Mouse (Mus musculus) lung, embryonic 15.5 days (tissue): Measurements from ENCODE around the gene Ankrd45. TPM values are rescaled to one million over a fixed set of nuclear protein-coding genes. Genes with fewer than 3 reads are reported as not detected.
"Not testable (repeated sequence)": the region's sequence is repeated elsewhere in the genome, so short reads cannot be mapped to it uniquely, and the experiment has no call there.

Source experiments
- ATAC-seq: fragments of 200-750 bp; cut with Nextera tagmentation; 2 replicates; pipeline ENCODE4 v1.8.0; 2017; ENCODE audit warnings: moderate number of reproducible peaks, borderline replicate concordance; ENCODE audit not compliant: low FRiP score, low TSS enrichment; ENCODE audit errors: extremely low read depth
- H3K27ac ChIP-seq: fragments of 300-500 bp; sonication (generic); 2 replicates; pipeline ENCODE4 v1.5.1; 2015; ENCODE audit warnings: moderate library complexity, mild to moderate bottlenecking, inconsistent platforms
- H3K27me3 ChIP-seq: fragments of 300-500 bp; sonication (generic); 2 replicates; pipeline ENCODE4 v1.6.1; 2015; ENCODE audit warnings: inconsistent platforms
- H3K36me3 ChIP-seq: fragments of 300-500 bp; sonication (generic); 2 replicates; pipeline ENCODE4 v1.6.1; 2015; ENCODE audit warnings: inconsistent platforms
- H3K4me1 ChIP-seq: fragments of 300-500 bp; sonication (generic); 2 replicates; pipeline ENCODE4 v1.6.1; 2015; ENCODE audit warnings: inconsistent platforms
- H3K4me2 ChIP-seq: fragments of 300-500 bp; sonication (generic); 2 replicates; pipeline ENCODE4 v1.6.1; 2015; ENCODE audit warnings: inconsistent platforms, mild to moderate bottlenecking, moderate library complexity
- H3K4me3 ChIP-seq: fragments of 300-500 bp; sonication (generic); 2 replicates; pipeline ENCODE4 v1.5.1; 2015; ENCODE audit warnings: mild to moderate bottlenecking, inconsistent platforms
- H3K9ac ChIP-seq: fragments of 300-500 bp; sonication (generic); 2 replicates; pipeline ENCODE4 v1.6.1; 2015; ENCODE audit warnings: inconsistent platforms
- H3K9me3 ChIP-seq: fragments of 300-500 bp; sonication (generic); 2 replicates; pipeline ENCODE4 v1.6.1; 2016; ENCODE audit warnings: inconsistent platforms
- WGBS: fragments of 180-500 bp; shearing (Covaris S2); methylation state at CpG from one replicate; pipeline ENCODE4 v1.1.7; 2015; 5-methylcytosine and 5-hydroxymethylcytosine counted together
- polyA plus RNA-seq: library from polyadenylated mRNA; unstranded; fragments of >200 nt; fragmentation: Nextera tagmentation; extraction: Ambion mirVana; gene quantifications from 2 replicates; pipeline ENCODE4 v1.2.1, GENCODE M21; 2015

Gene Ankrd45
- polyA plus RNA-seq, 1 experiment from 2014 or later = 1.0 TPM

DNA sequence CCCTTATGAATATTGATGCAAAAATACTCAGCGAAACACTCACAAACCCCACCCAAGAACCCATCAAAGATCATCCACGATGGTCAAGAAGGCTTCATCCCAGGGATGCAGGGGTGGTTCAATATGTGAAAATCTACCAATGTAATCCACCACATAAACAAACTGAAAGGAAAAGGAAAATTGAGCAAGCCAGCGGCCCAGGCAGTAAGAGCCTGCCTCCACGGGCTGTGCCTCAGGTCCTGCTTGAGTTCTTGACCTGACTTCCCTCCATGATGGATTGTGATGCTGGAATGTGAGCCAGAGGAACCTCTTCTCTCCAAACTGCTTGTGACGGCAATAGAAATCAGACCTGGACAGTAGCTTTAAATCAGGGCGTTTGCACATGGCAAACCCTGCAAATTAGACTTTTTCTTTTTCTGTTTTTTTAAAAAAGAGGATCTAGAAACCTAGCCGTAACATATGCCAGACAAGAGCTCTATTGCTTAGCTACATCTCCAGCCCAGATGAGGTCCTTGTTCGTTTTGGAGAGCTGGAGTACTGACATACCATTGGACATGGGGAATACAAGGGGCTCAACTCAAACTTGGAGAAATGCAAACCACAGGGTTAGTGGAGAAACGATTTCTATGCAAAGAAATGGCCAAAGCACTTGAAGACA lies 47.9 kb downstream of the Ankrd45 start:
- 65% methylated on average over 9 of the region's 9 CpGs for WGBS
- H3K27me3 ChIP-seq = peaks cover 7% of the 10 kb centered on the region; the same call in 1 of the 2 replicates

DNA sequence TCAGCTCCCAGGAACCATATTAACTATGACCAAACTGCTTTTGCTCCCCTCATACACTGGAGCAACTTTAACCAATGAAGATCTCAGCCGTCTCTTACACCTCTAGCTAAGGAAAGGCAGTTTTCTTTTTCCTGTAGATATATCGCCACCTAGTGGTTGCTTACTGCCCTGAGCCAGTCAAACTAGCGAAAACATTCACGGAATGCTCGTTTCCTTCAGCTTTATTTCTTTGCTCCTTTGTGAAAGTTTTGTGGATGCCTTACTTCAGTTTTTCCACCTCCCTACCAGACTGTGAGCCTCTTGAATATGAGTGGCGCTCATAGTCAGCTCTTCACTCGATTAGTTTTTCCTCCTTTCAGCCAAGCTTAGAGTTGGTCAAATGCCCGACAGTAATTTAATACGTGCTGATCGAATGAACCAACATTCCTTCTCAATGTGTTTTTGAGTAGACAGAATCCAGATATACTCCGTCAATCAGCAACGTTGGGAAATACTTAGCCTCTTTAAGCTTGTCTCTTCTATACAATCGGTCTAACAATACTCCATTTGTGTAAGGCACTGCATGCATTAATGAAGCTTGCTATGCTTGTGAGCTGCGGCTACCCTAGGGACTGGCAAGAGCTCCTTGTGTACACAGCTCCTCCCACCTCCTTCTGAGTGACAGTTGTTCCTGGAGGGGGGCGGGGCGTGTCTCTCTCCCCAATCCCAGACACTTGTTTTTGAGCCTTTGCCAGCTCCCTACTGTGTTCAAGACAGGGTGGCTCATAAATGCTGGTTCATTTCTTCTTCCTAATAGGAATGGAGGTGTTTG lies 53.3 kb downstream of the Ankrd45 start:
- Histone ChIP-seq H3K27ac (peak overlapping the region; percentile 64), H3K9me3 (no peaks in the 10 kb centered on the region)
- WGBS = under 1% methylated on average over 16 of the region's 16 CpGs

More for the DNA sequence above, 47.9 kb downstream of the Ankrd45 start:
- no peak for ATAC-seq
- Histone ChIP-seq H3K36me3 (no peaks in the 10 kb centered on the region), H3K4me3 (no peak overlapping the region), H3K4me1 (peaks cover 6% of the 10 kb centered on the region; the same call in 1 of the 2 replicates), H3K9me3 (no peaks in the 10 kb centered on the region), H3K27ac (no peak overlapping the region), H3K4me2 (no peak overlapping the region), H3K9ac (no peak overlapping the region)

DNA sequence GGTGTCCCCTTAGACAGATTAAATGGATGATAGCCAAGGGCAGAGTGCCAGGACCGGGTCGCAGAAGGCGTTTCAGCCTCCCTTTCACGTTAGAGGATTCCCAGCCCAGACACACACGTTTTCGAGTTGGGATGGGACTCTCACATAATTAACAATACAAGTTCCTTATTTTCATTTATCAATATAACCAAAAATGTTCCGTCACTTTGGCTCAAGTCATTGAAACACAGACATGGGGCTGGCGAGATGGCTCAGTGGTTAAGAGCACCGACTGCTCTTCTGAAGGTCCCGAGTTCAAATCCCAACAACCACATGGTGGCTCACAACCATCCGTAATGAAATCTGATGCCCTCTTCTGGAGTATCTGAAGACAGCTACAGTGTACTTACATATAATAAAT lies 53.9 kb downstream of the Ankrd45 start:
- not testable (repeated sequence) for H3K36me3 ChIP-seq, H3K27ac ChIP-seq, H3K27me3 ChIP-seq, ATAC-seq, H3K4me1 ChIP-seq, H3K9ac ChIP-seq, H3K9me3 ChIP-seq
- peak overlapping the region; percentile 62 for H3K4me2 ChIP-seq
- H3K4me3 ChIP-seq = peak overlapping the region; percentile 41
- 42% methylated on average over 11 of the region's 11 CpGs for WGBS

More for the DNA sequence above, 53.3 kb downstream of the Ankrd45 start:
- Histone ChIP-seq H3K4me1 (peaks cover 9% of the 10 kb centered on the region; the same call in 1 of the 2 replicates), H3K36me3 (no peaks in the 10 kb centered on the region), H3K4me2 (peak overlapping the region; percentile 62), H3K27me3 (peaks cover 7% of the 10 kb centered on the region; the same call in 1 of the 2 replicates), H3K9ac (peak overlapping the region; percentile 36), H3K4me3 (peak overlapping the region; percentile 41)
- ATAC-seq = peak; percentile 96

GRCm38 (mm10) chr1:161199856-161200255 lies 57.4 kb downstream of the Ankrd45 start:
- ATAC-seq = no peak
- H3K9ac ChIP-seq = no peak overlapping the region
- no peaks in the 10 kb centered on the region for H3K9me3 ChIP-seq
- no peaks in the 10 kb centered on the region for H3K27me3 ChIP-seq
- H3K36me3 ChIP-seq = no peaks in the 10 kb centered on the region
- 59% methylated on average over 5 of the region's 5 CpGs for WGBS
- no peak overlapping the region for H3K4me3 ChIP-seq
- H3K27ac ChIP-seq = no peak overlapping the region
- H3K4me1 ChIP-seq = peaks cover 8% of the 10 kb centered on the region; the same call in 1 of the 2 replicates
- no peak overlapping the region for H3K4me2 ChIP-seq

- no peak overlapping the region for H3K9ac ChIP-seq
- H3K27ac ChIP-seq = no peak overlapping the region
- H3K4me1 ChIP-seq = no peaks in the 10 kb centered on the region
- no peaks in the 10 kb centered on the region for H3K36me3 ChIP-seq
- no peak overlapping the region for H3K4me2 ChIP-seq
- ATAC-seq = no peak
- no peak overlapping the region for H3K4me3 ChIP-seq
- WGBS = 34% methylated on average over 4 of the region's 4 CpGs
- H3K27me3 ChIP-seq = no peaks in the 10 kb centered on the region
- no peaks in the 10 kb centered on the region for H3K9me3 ChIP-seq
Observed at GRCm38 (mm10) chr1:161214465-161214864, 72.0 kb downstream of the Ankrd45 start.

DNA sequence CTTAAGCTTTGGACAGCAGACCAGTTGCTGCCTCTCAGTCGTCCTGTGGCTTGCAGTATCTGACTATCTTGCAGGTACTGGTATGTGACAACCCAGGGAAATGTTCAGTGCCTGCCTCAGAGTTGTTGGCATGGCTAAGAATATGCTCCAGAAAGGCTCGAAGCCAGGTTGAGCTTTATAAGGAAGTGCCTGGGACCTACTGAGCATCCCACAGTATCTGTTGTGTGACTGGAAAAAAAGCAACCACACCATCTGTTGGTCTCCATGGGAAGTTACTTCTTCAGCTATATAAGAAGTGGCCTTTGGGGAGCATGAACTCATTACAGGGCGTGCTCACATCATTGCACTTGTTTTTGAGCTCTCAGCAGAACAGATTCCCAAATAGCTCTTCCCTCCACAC lies 77.3 kb downstream of the Ankrd45 start:
- no peaks in the 10 kb centered on the region for H3K4me1 ChIP-seq
- H3K36me3 ChIP-seq = no peaks in the 10 kb centered on the region
- H3K9me3 ChIP-seq = no peaks in the 10 kb centered on the region
- H3K4me2 ChIP-seq = no peak overlapping the region
- H3K4me3 ChIP-seq = no peak overlapping the region
- H3K9ac ChIP-seq = no peak overlapping the region
- H3K27ac ChIP-seq = no peak overlapping the region
- ATAC-seq = no peak
- 58% methylated on average over 3 of the region's 3 CpGs for WGBS
- no peaks in the 10 kb centered on the region for H3K27me3 ChIP-seq

Other genes starting within 250 kb of the Ankrd45 start
- 7.9 and 9.8 TPM in 2 replicates for gene Rc3h1, start 236.3 kb upstream of the Ankrd45 start, polyA plus RNA-seq
- 2.3 and 3.7 TPM in 2 replicates for gene Serpinc1, start 164.1 kb upstream of the Ankrd45 start, polyA plus RNA-seq
- 8.1 and 9.0 TPM in 2 replicates for gene Zbtb37, start 107.8 kb upstream of the Ankrd45 start, polyA plus RNA-seq
- gene Dars2, start 72.0 kb upstream of the Ankrd45 start, polyA plus RNA-seq = 34.3 and 35.1 TPM in 2 replicates
- gene Cenpl, start 72.0 kb upstream of the Ankrd45 start, polyA plus RNA-seq = 35.4 and 35.9 TPM in 2 replicates
- gene Klhl20, start 11.2 kb upstream of the Ankrd45 start, polyA plus RNA-seq = 15.9 and 16.0 TPM in 2 replicates
- not detected in 2 replicates for gene Tex50, start 16.6 kb downstream of the Ankrd45 start, polyA plus RNA-seq
- gene Prdx6, start 108.5 kb downstream of the Ankrd45 start, polyA plus RNA-seq = 529 TPM in 2 replicates